Mouse (Mus musculus): ENCODE data around the gene Ace3. TPM values are rescaled to one million over a fixed set of nuclear protein-coding genes. Genes with fewer than 3 reads are reported as not detected.
A peak's percentile ranks its signal among the peaks of the same experiment; 100 is the strongest.
"Not testable (repeated sequence)": the region's sequence is repeated elsewhere in the genome, so short reads cannot be mapped to it uniquely, and the experiment has no call there.

Ace3 gene
- polyA plus RNA-seq, 1 experiment from 2014 or later = not detected

DNA sequence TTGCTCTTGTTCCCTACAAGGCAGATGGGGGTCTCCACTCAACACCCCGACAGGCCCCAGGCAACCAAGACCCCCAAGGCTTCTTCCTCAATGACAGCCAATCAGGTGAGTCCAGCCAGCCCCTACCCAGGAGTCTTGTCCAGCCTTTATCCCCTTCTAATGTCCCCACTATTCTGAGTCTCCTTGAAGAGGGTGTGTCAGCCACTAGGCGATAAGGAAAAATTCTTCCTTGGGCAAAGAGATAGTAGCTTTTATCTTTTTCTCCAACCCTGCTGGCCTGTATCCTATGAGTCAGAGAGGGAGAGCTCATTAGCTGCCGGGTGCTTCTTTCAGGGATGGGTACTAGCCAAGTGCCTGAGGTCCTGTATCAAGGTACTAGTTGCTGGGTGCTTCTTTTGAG lies 31.3 kb downstream of the Ace3 start:
- Histone ChIP-seq H3K9me3 (ENCODE audit: control insufficient read depth, low read length) (no peaks in the 10 kb centered on the region), H3K27me3 (ENCODE audit: control insufficient read depth, insufficient read depth, low read length) (peaks cover 10% of the 10 kb centered on the region), H3K4me1 (ENCODE audit: control insufficient read depth in 2 of 2, insufficient read depth in 2 of 2, low read length in 2 of 2) (no peaks in the 10 kb centered on the region), H3K4me3 (ENCODE audit: control insufficient read depth in 1 of 2, insufficient read depth in 1 of 2, low read depth in 1 of 2, low read length in 2 of 2) (no peak overlapping the region), H3K4me2 (ENCODE audit: low read length) (no peak overlapping the region), H3K36me3 (ENCODE audit: control insufficient read depth, insufficient read depth, low read length) (no peaks in the 10 kb centered on the region), H3K9ac (ENCODE audit: low read length) (no peak overlapping the region), H3K27ac (replicated peaks in 1 of 2; ENCODE audit: control insufficient read depth in 1 of 2, insufficient read depth in 1 of 2, low read depth in 2 of 2, low read length in 2 of 2) (no peak overlapping the region)
- 45% methylated on average over 3 of the region's 3 CpGs for WGBS
- ATAC-seq (ENCODE audit: insufficient number of reproducible peaks, insufficient read depth, low FRiP score, low read depth) = no peak

- H3K9me3 ChIP-seq (ENCODE audit: control insufficient read depth, low read length) = no peaks in the 10 kb centered on the region
- H3K4me1 ChIP-seq (ENCODE audit: control insufficient read depth in 2 of 2, insufficient read depth in 2 of 2, low read length in 2 of 2) = no peaks in the 10 kb centered on the region
- H3K4me3 ChIP-seq (ENCODE audit: control insufficient read depth in 1 of 2, insufficient read depth in 1 of 2, low read depth in 1 of 2, low read length in 2 of 2) = no peak overlapping the region
- H3K27ac ChIP-seq (replicated peaks in 1 of 2; ENCODE audit: control insufficient read depth in 1 of 2, insufficient read depth in 1 of 2, low read depth in 2 of 2, low read length in 2 of 2) = no peak overlapping the region
- no peak overlapping the region for H3K9ac ChIP-seq (ENCODE audit: low read length)
- no peak for ATAC-seq (ENCODE audit: insufficient number of reproducible peaks, insufficient read depth, low FRiP score, low read depth)
- H3K36me3 ChIP-seq (ENCODE audit: control insufficient read depth, insufficient read depth, low read length) = no peaks in the 10 kb centered on the region
- H3K4me2 ChIP-seq (ENCODE audit: low read length) = no peak overlapping the region
- 34% methylated on average over 10 of the region's 11 CpGs for WGBS
- 0 out of 2 replicates have a peak, but pooled peaks cover 2% of the 10 kb centered on the region for H3K27me3 ChIP-seq (ENCODE audit: control insufficient read depth, insufficient read depth, low read length)
Measured at GRCm38 (mm10) chr11:106026465-106027151, 32.1 kb downstream of the Ace3 start.

DNA sequence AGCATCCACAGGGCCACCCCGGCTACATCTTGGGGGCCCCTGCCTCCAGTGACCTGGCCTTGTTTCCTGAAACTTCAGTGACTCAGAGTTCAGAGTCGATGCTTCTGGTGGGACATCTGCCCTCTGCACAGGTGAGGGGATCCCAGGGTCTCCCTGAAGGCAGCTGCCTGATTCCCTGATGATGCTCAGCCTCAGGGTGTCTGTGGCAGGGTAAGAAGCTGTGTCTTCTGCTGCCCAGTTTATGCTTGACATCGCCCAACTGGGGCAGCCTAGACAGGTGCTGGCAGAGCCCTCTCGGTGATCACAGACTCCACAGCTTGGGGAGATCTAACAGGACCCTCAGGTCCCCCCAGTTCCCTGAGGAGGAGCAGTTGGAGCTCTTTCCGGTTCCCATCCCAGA lies 33.1 kb downstream of the Ace3 start:
- Histone ChIP-seq H3K9ac (ENCODE audit: low read length) (no peak overlapping the region), H3K4me3 (ENCODE audit: control insufficient read depth in 1 of 2, insufficient read depth in 1 of 2, low read depth in 1 of 2, low read length in 2 of 2) (no peak overlapping the region), H3K4me1 (ENCODE audit: control insufficient read depth in 2 of 2, insufficient read depth in 2 of 2, low read length in 2 of 2) (no peaks in the 10 kb centered on the region), H3K36me3 (ENCODE audit: control insufficient read depth, insufficient read depth, low read length) (no peaks in the 10 kb centered on the region), H3K27me3 (ENCODE audit: control insufficient read depth, insufficient read depth, low read length) (no peaks in the 10 kb centered on the region), H3K27ac (replicated peaks in 1 of 2; ENCODE audit: control insufficient read depth in 1 of 2, insufficient read depth in 1 of 2, low read depth in 2 of 2, low read length in 2 of 2) (no peak overlapping the region), H3K9me3 (ENCODE audit: control insufficient read depth, low read length) (no peaks in the 10 kb centered on the region), H3K4me2 (ENCODE audit: low read length) (no peak overlapping the region)
- 90% methylated on average over 5 of the region's 5 CpGs for WGBS
- no peak for ATAC-seq (ENCODE audit: insufficient number of reproducible peaks, insufficient read depth, low FRiP score, low read depth)

- H3K27ac ChIP-seq (replicated peaks in 1 of 2; ENCODE audit: control insufficient read depth in 1 of 2, insufficient read depth in 1 of 2, low read depth in 2 of 2, low read length in 2 of 2); H3K36me3 ChIP-seq (ENCODE audit: control insufficient read depth, insufficient read depth, low read length); H3K4me1 ChIP-seq (ENCODE audit: control insufficient read depth in 2 of 2, insufficient read depth in 2 of 2, low read length in 2 of 2); H3K4me2 ChIP-seq (ENCODE audit: low read length); H3K9me3 ChIP-seq (ENCODE audit: control insufficient read depth, low read length); ATAC-seq (ENCODE audit: insufficient number of reproducible peaks, insufficient read depth, low FRiP score, low read depth); H3K27me3 ChIP-seq (ENCODE audit: control insufficient read depth, insufficient read depth, low read length); H3K9ac ChIP-seq (ENCODE audit: low read length): not testable (repeated sequence)
- WGBS = 23% methylated on average over 4 of the region's 25 CpGs
- H3K4me3 ChIP-seq (ENCODE audit: control insufficient read depth in 1 of 2, insufficient read depth in 1 of 2, low read depth in 1 of 2, low read length in 2 of 2) = peak overlapping the region; percentile 31 to 38
Measured at GRCm38 (mm10) chr11:106032074-106032473, 37.6 kb downstream of the Ace3 start.

- Histone ChIP-seq H3K4me2 (ENCODE audit: low read length) (peak overlapping the region; percentile 52), H3K4me3 (ENCODE audit: control insufficient read depth in 1 of 2, insufficient read depth in 1 of 2, low read depth in 1 of 2, low read length in 2 of 2) (no peak overlapping the region), H3K9me3 (ENCODE audit: control insufficient read depth, low read length) (no peaks in the 10 kb centered on the region), H3K9ac (ENCODE audit: low read length) (peak overlapping the region; percentile 21; the same call in 1 of the 2 replicates), H3K36me3 (ENCODE audit: control insufficient read depth, insufficient read depth, low read length) (no peaks in the 10 kb centered on the region), H3K27me3 (ENCODE audit: control insufficient read depth, insufficient read depth, low read length) (no peaks in the 10 kb centered on the region), H3K27ac (replicated peaks in 1 of 2; ENCODE audit: control insufficient read depth in 1 of 2, insufficient read depth in 1 of 2, low read depth in 2 of 2, low read length in 2 of 2) (peak overlapping the region; percentile 17 to 59), H3K4me1 (ENCODE audit: control insufficient read depth in 2 of 2, insufficient read depth in 2 of 2, low read length in 2 of 2) (peaks cover 6 to 15% of the 10 kb centered on the region in 2 experiments; a peak in 3 of 4 replicates)
- ATAC-seq (ENCODE audit: insufficient number of reproducible peaks, insufficient read depth, low FRiP score, low read depth) = no peak
- WGBS = 40% methylated on average over 11 of the region's 11 CpGs
Measured at GRCm38 (mm10) chr11:106033491-106033919, 39.0 kb downstream of the Ace3 start.

DNA sequence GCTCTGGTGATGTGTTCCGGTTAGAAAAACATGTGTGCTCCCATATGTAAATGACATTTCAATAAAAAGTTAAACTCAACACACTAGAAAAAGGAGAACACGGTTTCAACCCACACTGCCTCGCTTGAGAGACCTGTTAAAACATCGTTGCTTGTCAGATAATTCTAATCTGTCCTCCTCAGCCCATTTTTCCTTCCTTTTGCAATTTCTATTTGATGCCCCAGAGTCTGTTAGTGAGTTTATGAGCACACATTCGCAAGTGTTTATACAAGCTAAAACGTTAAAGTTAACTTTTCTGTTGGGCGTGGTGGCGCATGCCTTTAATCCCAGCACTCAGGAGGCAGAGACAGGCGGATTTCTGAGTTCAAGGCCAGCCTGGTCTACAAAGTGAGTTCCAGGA lies 40.5 kb downstream of the Ace3 start:
- Histone ChIP-seq H3K4me1 (ENCODE audit: control insufficient read depth in 2 of 2, insufficient read depth in 2 of 2, low read length in 2 of 2) (peaks cover 6 to 16% of the 10 kb centered on the region in 2 experiments; a peak in 3 of 4 replicates), H3K27ac (replicated peaks in 1 of 2; ENCODE audit: control insufficient read depth in 1 of 2, insufficient read depth in 1 of 2, low read depth in 2 of 2, low read length in 2 of 2) (no peak overlapping the region), H3K27me3 (ENCODE audit: control insufficient read depth, insufficient read depth, low read length) (no peaks in the 10 kb centered on the region), H3K36me3 (ENCODE audit: control insufficient read depth, insufficient read depth, low read length) (peaks cover 3% of the 10 kb centered on the region; the same call in 1 of the 2 replicates), H3K4me3 (ENCODE audit: control insufficient read depth in 1 of 2, insufficient read depth in 1 of 2, low read depth in 1 of 2, low read length in 2 of 2) (no peak overlapping the region), H3K9me3 (ENCODE audit: control insufficient read depth, low read length) (no peaks in the 10 kb centered on the region), H3K4me2 (ENCODE audit: low read length) (no peak overlapping the region), H3K9ac (ENCODE audit: low read length) (no peak overlapping the region)
- no peak for ATAC-seq (ENCODE audit: insufficient number of reproducible peaks, insufficient read depth, low FRiP score, low read depth)
- 80% methylated on average over 9 of the region's 9 CpGs for WGBS

- Histone ChIP-seq H3K4me2 (ENCODE audit: low read length) (peak within 1 kb of the TSS; percentile 93), H3K9ac (ENCODE audit: low read length) (peak within 1 kb of the TSS; percentile 88), H3K27ac (replicated peaks in 1 of 2; ENCODE audit: control insufficient read depth in 1 of 2, insufficient read depth in 1 of 2, low read depth in 2 of 2, low read length in 2 of 2) (peak within 1 kb of the TSS; percentile 57 to 86), H3K36me3 (ENCODE audit: control insufficient read depth, insufficient read depth, low read length) (peaks cover 3% of the 10 kb centered on the region; the same call in 1 of the 2 replicates), H3K4me1 (ENCODE audit: control insufficient read depth in 2 of 2, insufficient read depth in 2 of 2, low read length in 2 of 2) (peaks cover 6 to 16% of the 10 kb centered on the region in 2 experiments; a peak in 3 of 4 replicates), H3K4me3 (ENCODE audit: control insufficient read depth in 1 of 2, insufficient read depth in 1 of 2, low read depth in 1 of 2, low read length in 2 of 2) (peak within 1 kb of the TSS; percentile 78 to 90), H3K27me3 (ENCODE audit: control insufficient read depth, insufficient read depth, low read length) (no peaks in the 10 kb centered on the region), H3K9me3 (ENCODE audit: control insufficient read depth, low read length) (no peaks in the 10 kb centered on the region)
- peak; percentile 99 for ATAC-seq (ENCODE audit: insufficient number of reproducible peaks, insufficient read depth, low FRiP score, low read depth)
- under 1% methylated on average over 62 of the region's 66 CpGs for WGBS
Measured at GRCm38 (mm10) chr11:106036548-106037417, 42.3 kb downstream of the Ace3 start, which contains the start of gene Dcaf7. Dcaf7 (plus strand) TSS chr11:106036872.
